Mouse (Mus musculus) embryonic fibroblast, embryonic 13.5 days (primary cell): ENCODE measurements at regions not wholly inside any gene's neighbourhood (a gene's known extent, or its start where the extent isn't known, plus 50 kb on each side); places are given as distances from the start of the nearest gene placed in this dataset.

Experiments used
- CTCF ChIP-seq: IDR thresholded peaks from 2 replicates; pipeline ENCODE4 v1.5.1; 2011; ENCODE audit warnings: mild to moderate bottlenecking, control low read depth, low read length, moderate library complexity, borderline replicate concordance; ENCODE audit not compliant: insufficient read depth
- POLR2A ChIP-seq: IDR thresholded peaks from 2 replicates; pipeline ENCODE4 v1.6.1; 2011; ENCODE audit warnings: low read depth, mild to moderate bottlenecking, control low read depth, low read length, moderate library complexity

- TF ChIP-seq POLR2A (no peak), CTCF (no peak)
These were observed 142.7 kb upstream of the Car8 start for GRCm38 (mm10) chr4:8381408-8382124.
